Mouse (Mus musculus): Measurements from ENCODE around the gene Rab21. TPM values are rescaled to one million over a fixed set of nuclear protein-coding genes. Genes with fewer than 3 reads are reported as not detected.

The Rab21 gene
- polyA plus RNA-seq (2015; fragmentation: Nextera tagmentation; extraction: Ambion mirVana) = 11.9 and 13.5 TPM in 2 replicates

DNA sequence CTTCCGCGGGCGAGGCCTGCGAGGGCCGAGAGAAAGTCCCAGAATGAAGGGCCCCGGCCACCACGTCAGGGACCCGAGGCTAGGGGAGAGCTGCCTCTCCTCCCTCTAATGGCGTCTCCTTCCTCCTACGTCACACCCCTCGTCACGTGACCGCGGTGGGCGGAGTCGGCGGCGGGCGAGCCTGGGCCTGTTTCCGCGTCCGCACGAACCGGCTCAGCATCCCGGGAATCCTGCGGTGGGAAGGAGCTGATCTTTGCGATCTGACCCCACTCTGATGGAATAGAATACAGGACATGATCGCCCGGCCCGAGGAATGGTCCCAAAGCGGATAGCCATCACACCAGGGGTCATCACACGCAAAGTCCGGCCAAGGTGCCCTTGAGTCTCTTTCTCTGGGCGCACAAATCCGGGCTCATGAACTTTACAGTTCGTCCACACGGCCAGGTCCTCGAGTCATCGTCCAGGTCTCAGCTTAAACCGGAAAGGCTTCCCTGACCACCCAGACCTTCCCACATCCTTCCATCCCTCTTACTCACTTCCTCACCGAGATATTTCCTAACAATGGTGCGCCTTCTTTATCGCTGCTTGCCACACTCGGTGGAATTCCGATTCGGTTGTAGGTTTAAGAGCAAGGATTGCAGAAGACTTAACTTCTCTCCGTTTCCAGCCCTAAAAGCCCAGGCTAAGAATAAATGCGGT is at the start of gene Rab21:
Gene Rab21 (minus strand): TSS at position 122 of the 699 bp plus-strand sequence.
- no peaks in the 10 kb centered on the region for H3K27me3 ChIP-seq
- peak within 1 kb of the TSS; percentile 97 for H3K9ac ChIP-seq
- H3K4me1 ChIP-seq (replicated peaks) = peaks cover 39% of the 10 kb centered on the region
- H3K4me3 ChIP-seq = peak within 1 kb of the TSS; percentile 98
- H3K9me3 ChIP-seq = no peaks in the 10 kb centered on the region
- ATAC-seq (ENCODE audit: low FRiP score, low read depth) = peak; percentile 93
- H3K27ac ChIP-seq (replicated peaks) = peak within 1 kb of the TSS; percentile 96
- H3K4me2 ChIP-seq = peak within 1 kb of the TSS; percentile 68
- WGBS = under 1% methylated on average over 47 of the region's 48 CpGs
- H3K36me3 ChIP-seq = no peaks in the 10 kb centered on the region

DNA sequence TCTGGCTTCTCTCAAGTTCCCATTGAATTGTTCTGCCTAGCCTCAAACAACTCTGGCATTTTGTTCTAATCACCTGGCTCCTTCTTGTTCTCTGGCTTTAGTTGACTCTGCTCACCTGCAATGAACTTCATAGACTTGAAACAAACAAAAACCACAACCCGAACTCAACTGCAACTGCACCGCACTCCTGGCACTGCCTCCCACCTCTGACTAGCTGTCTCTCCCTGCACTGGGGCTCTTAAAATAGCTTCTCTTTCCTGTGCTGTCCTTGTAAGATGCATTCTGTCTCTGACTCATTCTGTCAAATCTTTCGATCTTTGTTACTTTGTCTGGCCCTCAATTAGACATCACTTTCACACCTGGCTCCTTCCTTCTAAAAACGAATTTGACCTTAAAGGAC is 47.8 kb upstream of the Rab21 start:
- no peak overlapping the region; the same call in 1 of the 2 replicates for H3K27ac ChIP-seq (replicated peaks)
- no peaks in the 10 kb centered on the region for H3K36me3 ChIP-seq
- H3K9ac ChIP-seq = no peak overlapping the region
- peak overlapping the region; percentile 65 for H3K4me2 ChIP-seq
- 89% methylated on average over 4 of the region's 4 CpGs for WGBS
- H3K27me3 ChIP-seq = no peaks in the 10 kb centered on the region
- ATAC-seq (ENCODE audit: low FRiP score, low read depth) = no peak
- H3K9me3 ChIP-seq = no peaks in the 10 kb centered on the region
- peaks cover 23% of the 10 kb centered on the region for H3K4me1 ChIP-seq (replicated peaks)
- H3K4me3 ChIP-seq = peak overlapping the region; percentile 84

DNA sequence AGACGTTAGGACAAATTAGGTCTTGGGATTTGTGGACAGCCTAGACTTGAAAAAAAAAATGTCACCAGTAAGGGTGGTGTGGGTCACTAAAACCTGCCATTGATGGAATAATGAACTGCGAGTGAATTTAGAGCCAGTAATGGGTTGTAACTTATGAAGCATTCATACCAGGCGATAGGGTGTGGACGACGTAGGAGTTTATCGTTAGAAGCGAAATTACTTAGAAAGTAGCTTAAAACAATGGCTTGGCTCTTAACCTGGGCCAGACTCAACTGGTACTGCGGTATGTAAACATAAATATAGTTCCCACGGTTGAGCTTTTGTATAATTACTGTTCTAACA is 47.2 kb upstream of the Rab21 start:
- Histone ChIP-seq H3K4me3 (peak overlapping the region; percentile 84), H3K9ac (peak overlapping the region; percentile 76), H3K9me3 (no peaks in the 10 kb centered on the region), H3K4me1 (replicated peaks) (peaks cover 23% of the 10 kb centered on the region), H3K27me3 (no peaks in the 10 kb centered on the region), H3K4me2 (peak overlapping the region; percentile 65), H3K27ac (replicated peaks) (peak overlapping the region; percentile 96), H3K36me3 (no peaks in the 10 kb centered on the region)
- WGBS = 5% methylated on average over 9 of the region's 9 CpGs
- ATAC-seq (ENCODE audit: low FRiP score, low read depth) = peak; percentile 7

DNA sequence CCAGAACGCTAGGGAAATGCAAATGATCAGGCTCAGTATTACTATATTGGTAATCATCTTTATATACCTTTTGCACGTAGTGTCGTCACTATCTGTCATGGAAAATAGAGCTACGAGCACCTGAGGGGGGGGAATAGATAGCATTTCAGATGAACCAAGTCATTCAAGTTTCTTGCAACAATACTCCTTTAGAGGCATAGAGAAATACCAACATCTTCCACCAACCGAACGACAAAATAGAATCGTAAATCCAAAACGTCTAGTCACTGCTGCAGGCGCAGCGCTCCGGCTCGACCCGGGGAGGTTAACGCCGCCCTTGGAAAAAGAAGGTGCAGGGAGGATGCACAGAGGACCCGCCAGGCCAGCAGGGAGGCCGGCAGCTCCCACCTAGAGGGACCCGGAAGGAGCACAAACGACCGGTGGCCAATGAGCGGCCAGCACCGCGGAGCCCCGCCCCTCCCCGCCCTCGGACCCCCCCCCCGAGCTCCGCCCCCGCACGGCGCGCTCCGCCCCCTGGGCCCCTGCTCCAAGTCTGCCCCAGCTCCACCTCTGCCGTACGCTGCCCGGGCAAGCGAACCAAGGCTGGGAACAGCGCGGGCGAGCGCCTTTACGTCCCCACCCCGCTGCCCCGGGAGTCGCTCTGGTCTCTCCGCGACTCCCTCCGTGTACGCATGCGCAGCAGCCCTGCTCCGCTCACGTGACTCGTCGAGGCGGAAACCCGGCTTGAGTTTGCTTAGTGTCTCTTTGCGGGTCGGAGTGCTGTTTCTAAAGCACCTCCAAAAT is 46.6 kb upstream of the Rab21 start, which contains the start of gene Tmem19:
Gene Tmem19 (minus strand): TSS at position 662 of the 783 bp plus-strand sequence.
- peak; percentile 98 for ATAC-seq (ENCODE audit: low FRiP score, low read depth)
- under 1% methylated on average over 53 of the region's 58 CpGs for WGBS
- Histone ChIP-seq H3K4me2 (peak within 1 kb of the TSS; percentile 65), H3K4me1 (replicated peaks) (peaks cover 23% of the 10 kb centered on the region), H3K9ac (peak within 1 kb of the TSS; percentile 76), H3K4me3 (peak within 1 kb of the TSS; percentile 84), H3K36me3 (peaks cover 4% of the 10 kb centered on the region; the same call in 1 of the 2 replicates), H3K9me3 (no peaks in the 10 kb centered on the region), H3K27ac (replicated peaks) (peak within 1 kb of the TSS; percentile 96), H3K27me3 (no peaks in the 10 kb centered on the region)

- no peaks in the 10 kb centered on the region for H3K27me3 ChIP-seq
- H3K4me3 ChIP-seq = no peak overlapping the region
- H3K4me2 ChIP-seq = no peak overlapping the region
- H3K36me3 ChIP-seq = peaks cover 17% of the 10 kb centered on the region
- no peak for ATAC-seq (ENCODE audit: low FRiP score, low read depth)
- no peak overlapping the region for H3K9ac ChIP-seq
- H3K9me3 ChIP-seq = no peaks in the 10 kb centered on the region
- H3K27ac ChIP-seq (replicated peaks) = no peak overlapping the region
- peaks cover 23% of the 10 kb centered on the region for H3K4me1 ChIP-seq (replicated peaks)
- WGBS = 94% methylated on average over 7 of the region's 7 CpGs
Measured at GRCm38 (mm10) chr10:115359066-115359465, 43.7 kb upstream of the Rab21 start.

DNA sequence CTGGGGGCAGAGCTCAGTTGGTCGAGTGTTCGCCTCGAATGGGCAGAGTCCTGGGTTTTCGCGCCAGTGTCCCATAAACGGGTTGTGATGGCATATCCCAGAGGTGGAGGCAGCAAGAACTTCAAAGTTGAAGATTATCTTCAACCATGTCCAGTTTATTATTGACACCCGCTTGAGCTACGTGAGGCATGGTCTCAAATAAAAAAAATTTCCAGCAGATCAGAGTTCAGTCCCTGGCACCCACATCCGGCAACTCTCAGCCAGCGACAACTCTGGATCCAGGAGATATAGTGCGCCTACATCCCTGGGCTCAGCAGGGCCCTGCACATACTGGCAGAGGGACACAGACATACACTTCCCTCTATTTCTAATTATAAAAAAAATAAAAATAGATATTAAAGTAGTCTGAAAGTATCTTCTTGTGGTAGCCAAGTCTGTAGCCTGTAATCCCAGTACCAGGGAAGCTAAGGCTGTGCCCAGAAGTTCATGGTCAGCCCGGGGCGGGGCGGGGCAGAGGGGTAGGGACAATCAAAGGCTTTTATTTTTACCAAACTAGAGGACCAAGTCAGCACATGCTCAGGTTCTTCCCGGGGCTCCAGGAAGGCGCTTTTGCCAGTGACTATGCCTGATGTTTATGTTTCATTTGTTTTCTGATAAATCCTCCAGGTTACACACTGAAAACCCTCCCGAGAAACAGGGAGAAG is 43.0 kb upstream of the Rab21 start:
- H3K9ac ChIP-seq = no peak overlapping the region
- no peak for ATAC-seq (ENCODE audit: low FRiP score, low read depth)
- peaks cover 23% of the 10 kb centered on the region for H3K4me1 ChIP-seq (replicated peaks)
- no peaks in the 10 kb centered on the region for H3K27me3 ChIP-seq
- H3K27ac ChIP-seq (replicated peaks) = no peak overlapping the region
- WGBS = 93% methylated on average over 17 of the region's 17 CpGs
- H3K36me3 ChIP-seq = peaks cover 17% of the 10 kb centered on the region
- no peak overlapping the region for H3K4me2 ChIP-seq
- no peaks in the 10 kb centered on the region for H3K9me3 ChIP-seq
- no peak overlapping the region for H3K4me3 ChIP-seq

- peaks cover 17% of the 10 kb centered on the region for H3K36me3 ChIP-seq
- H3K4me3 ChIP-seq = no peak overlapping the region
- H3K27me3 ChIP-seq = no peaks in the 10 kb centered on the region
- H3K27ac ChIP-seq (replicated peaks) = no peak overlapping the region
- no peak overlapping the region for H3K9ac ChIP-seq
- H3K4me1 ChIP-seq (replicated peaks) = peaks cover 10% of the 10 kb centered on the region
- no peak overlapping the region for H3K4me2 ChIP-seq
- 96% methylated on average over 6 of the region's 7 CpGs for WGBS
- no peaks in the 10 kb centered on the region for H3K9me3 ChIP-seq
- ATAC-seq (ENCODE audit: low FRiP score, low read depth) = no peak
Measured at GRCm38 (mm10) chr10:115356106-115356505, 40.7 kb upstream of the Rab21 start.

DNA sequence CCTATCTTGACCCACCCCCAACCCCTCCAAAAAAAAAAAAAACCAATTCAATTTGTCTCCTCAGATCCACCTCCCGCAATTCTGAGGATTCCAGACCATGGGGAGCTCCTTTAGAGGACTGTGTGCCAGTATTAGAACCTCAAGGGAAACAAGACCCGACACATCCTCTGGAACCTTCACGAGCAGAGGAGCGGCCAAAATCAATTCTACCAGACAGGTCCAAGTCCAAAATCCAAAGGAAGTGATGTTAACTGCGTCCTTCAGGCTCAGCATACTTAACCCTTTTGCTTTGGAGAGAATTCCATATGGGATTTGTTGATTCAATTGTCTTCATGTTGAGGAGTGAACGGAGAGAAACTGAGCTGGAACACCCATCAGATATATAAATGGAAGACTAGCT is 39.6 kb upstream of the Rab21 start:
- WGBS = 94% methylated on average over 6 of the region's 6 CpGs
- H3K9ac ChIP-seq = no peak overlapping the region
- peaks cover 17% of the 10 kb centered on the region for H3K36me3 ChIP-seq

DNA sequence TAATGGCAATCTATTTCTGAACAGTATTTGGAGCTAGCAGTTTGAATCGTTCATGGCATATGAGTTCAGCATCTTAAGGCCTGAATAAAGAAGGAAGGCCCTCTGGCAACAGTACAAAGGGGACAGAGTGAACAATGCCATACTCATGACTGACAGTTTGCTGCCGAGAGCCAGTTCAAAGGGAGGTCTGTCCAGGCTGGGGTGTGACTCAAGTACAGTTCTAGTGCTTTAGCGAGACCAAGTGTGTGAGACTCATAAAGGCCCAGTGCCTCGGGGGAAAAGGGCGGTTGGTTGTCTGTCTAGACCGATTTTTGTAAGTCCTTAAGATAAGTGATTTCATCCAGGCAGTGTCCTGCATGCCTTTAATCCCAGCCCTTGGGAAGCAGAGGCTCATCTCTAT is 39.2 kb upstream of the Rab21 start:
- Histone ChIP-seq H3K9ac (no peak overlapping the region), H3K27me3 (no peaks in the 10 kb centered on the region), H3K27ac (replicated peaks) (no peak overlapping the region), H3K36me3 (peaks cover 17% of the 10 kb centered on the region), H3K4me1 (replicated peaks) (no peaks in the 10 kb centered on the region), H3K4me2 (no peak overlapping the region), H3K9me3 (no peaks in the 10 kb centered on the region), H3K4me3 (no peak overlapping the region)
- 64% methylated on average over 6 of the region's 6 CpGs for WGBS
- no peak for ATAC-seq (ENCODE audit: low FRiP score, low read depth)

More for the DNA sequence above, 39.6 kb upstream of the Rab21 start:
- H3K27me3 ChIP-seq = no peaks in the 10 kb centered on the region
- no peak for ATAC-seq (ENCODE audit: low FRiP score, low read depth)
- no peak overlapping the region for H3K27ac ChIP-seq (replicated peaks)
- no peak overlapping the region for H3K4me2 ChIP-seq
- no peaks in the 10 kb centered on the region for H3K4me1 ChIP-seq (replicated peaks)
- H3K9me3 ChIP-seq = no peaks in the 10 kb centered on the region
- H3K4me3 ChIP-seq = no peak overlapping the region

GRCm38 (mm10) chr10:115350810-115351397 is 35.5 kb upstream of the Rab21 start:
- Histone ChIP-seq H3K4me1 (replicated peaks) (no peaks in the 10 kb centered on the region), H3K27ac (replicated peaks) (no peak overlapping the region), H3K27me3 (no peaks in the 10 kb centered on the region), H3K36me3 (peaks cover 8% of the 10 kb centered on the region), H3K4me3 (no peak overlapping the region), H3K9me3 (no peaks in the 10 kb centered on the region), H3K4me2 (no peak overlapping the region), H3K9ac (no peak overlapping the region)
- ATAC-seq (ENCODE audit: low FRiP score, low read depth) = no peak
- 83% methylated on average over 2 of the region's 2 CpGs for WGBS

DNA sequence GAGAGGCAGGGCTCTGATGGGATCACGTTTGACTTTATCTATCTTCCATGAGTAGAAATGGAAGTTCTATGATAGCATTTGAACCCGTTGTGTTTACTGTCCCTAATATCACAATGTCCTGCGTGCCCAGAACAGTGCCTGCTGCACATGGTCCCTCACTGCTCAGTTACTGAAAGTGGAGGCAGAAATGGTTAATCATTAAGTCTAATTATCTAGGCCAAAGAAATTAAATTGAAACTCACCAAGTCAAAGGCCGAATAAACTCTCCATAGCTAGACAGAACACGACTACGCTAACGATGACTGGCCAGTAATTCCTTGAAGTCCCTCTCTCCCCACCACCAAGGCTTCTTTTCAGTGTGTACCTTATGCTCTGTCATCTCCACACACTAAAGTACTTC is 34.1 kb upstream of the Rab21 start:
- H3K9ac ChIP-seq = no peak overlapping the region
- peaks cover 9% of the 10 kb centered on the region; the same call in 1 of the 2 replicates for H3K36me3 ChIP-seq
- no peak for ATAC-seq (ENCODE audit: low FRiP score, low read depth)
- H3K4me2 ChIP-seq = no peak overlapping the region
- H3K27ac ChIP-seq (replicated peaks) = no peak overlapping the region
- H3K9me3 ChIP-seq = no peaks in the 10 kb centered on the region
- 90% methylated on average over 7 of the region's 7 CpGs for WGBS
- H3K27me3 ChIP-seq = no peaks in the 10 kb centered on the region
- no peak overlapping the region for H3K4me3 ChIP-seq
- no peaks in the 10 kb centered on the region for H3K4me1 ChIP-seq (replicated peaks)
